Mouse (Mus musculus): ENCODE results near the gene Vps26a. TPM values are rescaled to one million over a fixed set of nuclear protein-coding genes. Genes with fewer than 3 reads are reported as not detected.

Vps26a gene
- 180 TPM for polyA plus RNA-seq (2014; fragmentation: Illumina TruSeq; extraction: RNeasy Lipid Tissue Mini Kit (QIAGEN cat#74804); ENCODE audit: low read depth, low replicate concordance)

GRCm38 (mm10) chr10:62486618-62487415 lies at the start of gene Vps26a:
Vps26a (minus strand) TSS chr10:62486805.

GRCm38 (mm10) chr10:62527351-62527750 lies 40.7 kb upstream of the Vps26a start, which contains the start of gene Srgn:
Srgn (minus strand) TSS chr10:62527451.

GRCm38 (mm10) chr10:62449364-62450279 lies 37.0 kb downstream of the Vps26a start, which contains the start of the genes 4930507D05Rik and Supv3l1:
4930507D05Rik (plus strand) TSS chr10:62449489.
Supv3l1 (minus strand) TSS chr10:62449738.

GRCm38 (mm10) chr10:62422255-62422654 lies 64.3 kb downstream of the Vps26a start, which contains the start of gene Hkdc1:
Hkdc1 (minus strand) TSS chr10:62422491.

Other genes starting within 250 kb of the Vps26a start
- gene Tacr2, start 234.4 kb downstream of the Vps26a start, polyA plus RNA-seq (2014; fragmentation: Illumina TruSeq; extraction: RNeasy Lipid Tissue Mini Kit (QIAGEN cat#74804); ENCODE audit: low read depth, low replicate concordance) = 15.5 TPM
- 3.1 TPM for gene Hk1, start 106.9 kb downstream of the Vps26a start, polyA plus RNA-seq (2014; fragmentation: Illumina TruSeq; extraction: RNeasy Lipid Tissue Mini Kit (QIAGEN cat#74804); ENCODE audit: low read depth, low replicate concordance)
- gene Hkdc1, start 64.3 kb downstream of the Vps26a start, polyA plus RNA-seq (2014; fragmentation: Illumina TruSeq; extraction: RNeasy Lipid Tissue Mini Kit (QIAGEN cat#74804); ENCODE audit: low read depth, low replicate concordance) = not detected
- not detected for gene 4930507D05Rik, start 37.3 kb downstream of the Vps26a start, polyA plus RNA-seq (2014; fragmentation: Illumina TruSeq; extraction: RNeasy Lipid Tissue Mini Kit (QIAGEN cat#74804); ENCODE audit: low read depth, low replicate concordance)
- gene Supv3l1, start 37.1 kb downstream of the Vps26a start, polyA plus RNA-seq (2014; fragmentation: Illumina TruSeq; extraction: RNeasy Lipid Tissue Mini Kit (QIAGEN cat#74804); ENCODE audit: low read depth, low replicate concordance) = 23.1 TPM
- gene Srgn, start 40.6 kb upstream of the Vps26a start, polyA plus RNA-seq (2014; fragmentation: Illumina TruSeq; extraction: RNeasy Lipid Tissue Mini Kit (QIAGEN cat#74804); ENCODE audit: low read depth, low replicate concordance) = 312 TPM
- gene Kif1bp, start 91.7 kb upstream of the Vps26a start, polyA plus RNA-seq (2014; fragmentation: Illumina TruSeq; extraction: RNeasy Lipid Tissue Mini Kit (QIAGEN cat#74804); ENCODE audit: low read depth, low replicate concordance) = 51.7 TPM
- 86.1 TPM for gene Ddx21, start 115.5 kb upstream of the Vps26a start, polyA plus RNA-seq (2014; fragmentation: Illumina TruSeq; extraction: RNeasy Lipid Tissue Mini Kit (QIAGEN cat#74804); ENCODE audit: low read depth, low replicate concordance)
- 259 TPM for gene Ddx50, start 164.4 kb upstream of the Vps26a start, polyA plus RNA-seq (2014; fragmentation: Illumina TruSeq; extraction: RNeasy Lipid Tissue Mini Kit (QIAGEN cat#74804); ENCODE audit: low read depth, low replicate concordance)
- 1.2 TPM for gene Stox1, start 239.3 kb upstream of the Vps26a start, polyA plus RNA-seq (2014; fragmentation: Illumina TruSeq; extraction: RNeasy Lipid Tissue Mini Kit (QIAGEN cat#74804); ENCODE audit: low read depth, low replicate concordance)